12 mouse cellular contexts compared by ENCODE assay signal in genomic region chr3:40522446-40522845, GRCm38 (mm10). TPM values are rescaled to one million over a fixed set of nuclear protein-coding genes. Genes with fewer than 3 reads are reported as not detected.
DNase-seq lines count a peak whose midpoint lies in the region; ATAC-seq lines count a peak whose summit lies in the region.
"Had no signal": no experiment of that assay in that cellular context is flagged by ENCODE, and none has a peak within 500 bp of the region (broad histone marks: within the 10 kb centered on the region; RNA-seq: fewer than 3 reads in every experiment).

No protein-coding gene starts in this region.

- peaks cover 7% of the 10 kb centered on the region; the same call in 1 of the 2 replicates for H3K27me3 ChIP-seq in heart, embryonic 14.5 days (ENCODE audit: control insufficient read depth, insufficient read depth, low read length)
- H3K27me3 ChIP-seq in neural tube, embryonic 13.5 days, result no peaks in the 10 kb centered on the region
- H3K27me3 ChIP-seq in hindbrain, embryonic 15.5 days, result 0 out of 2 replicates have a peak, but pooled peaks cover 3% of the 10 kb centered on the region
- no peaks in the 10 kb centered on the region for H3K27me3 ChIP-seq in neural tube, embryonic 15.5 days (replicated peaks)
- H3K27me3 ChIP-seq: forebrain, embryonic 15.5 days had no signal

- WGBS in heart, embryonic 14.5 days, result 25% methylated on average over 6 of the region's 6 CpGs
- WGBS in neural tube, embryonic 13.5 days, result 27% methylated on average over 6 of the region's 6 CpGs
- 38% methylated on average over 6 of the region's 6 CpGs for WGBS in hindbrain, embryonic 15.5 days
- 31% methylated on average over 6 of the region's 6 CpGs for whole genome bisulfite sequencing in neural tube, embryonic 15.5 days

- ATAC-seq in heart, embryonic 14.5 days (ENCODE audit: insufficient number of reproducible peaks, insufficient read depth, low FRiP score, low read depth), result no peak
- ATAC-seq in neural tube, embryonic 13.5 days (ENCODE audit: low read depth), result no peak
- ATAC-seq in hindbrain, embryonic 15.5 days (ENCODE audit: low FRiP score, low read depth), result no peak
- no peak for ATAC-seq in neural tube, embryonic 15.5 days (ENCODE audit: low FRiP score)

- H3K9ac ChIP-seq in heart, embryonic 14.5 days (ENCODE audit: low read length), result no peak overlapping the region
- H3K9ac ChIP-seq in neural tube, embryonic 13.5 days, result peak overlapping the region; percentile 36; the same call in 1 of the 2 replicates
- no peak overlapping the region for H3K9ac ChIP-seq in hindbrain, embryonic 15.5 days
- H3K9ac ChIP-seq in neural tube, embryonic 15.5 days (replicated peaks), result no peak overlapping the region
- H3K9ac ChIP-seq: forebrain, embryonic 15.5 days had no signal

- no peak for DNase-seq in heart, adult 9 months (ENCODE audit: low spot score in 2 of 2)
- no peak for DNase-seq in neural tube, embryonic 10.5 days (ENCODE audit: extremely low spot score, low spot score)
- DNase-seq in left cerebral cortex, adult 8-10 months (ENCODE audit: low spot score in 2 of 2), result no peak
- no peak for DNase-seq in gastrocnemius, postnatal 10 days
- DNase-seq: right cerebral cortex, postnatal 4 days had no signal

- H3K27ac ChIP-seq in heart, embryonic 14.5 days (replicated peaks in 1 of 2; ENCODE audit: control insufficient read depth in 1 of 2, insufficient read depth in 1 of 2, low read depth in 2 of 2, low read length in 2 of 2), result no peak overlapping the region
- no peak overlapping the region for H3K27ac ChIP-seq in neural tube, embryonic 13.5 days (replicated peaks)
- no peak overlapping the region for H3K27ac ChIP-seq in hindbrain, embryonic 15.5 days (replicated peaks)
- H3K27ac ChIP-seq in neural tube, embryonic 15.5 days (replicated peaks), result no peak overlapping the region
- H3K27ac ChIP-seq: forebrain, embryonic 15.5 days; layer of hippocampus, adult 2 months; midbrain, embryonic 10.5 days had no signal

- H3K36me3 ChIP-seq in heart, embryonic 14.5 days (ENCODE audit: control insufficient read depth, insufficient read depth, low read length), result no peaks in the 10 kb centered on the region
- no peaks in the 10 kb centered on the region for H3K36me3 ChIP-seq in neural tube, embryonic 13.5 days
- no peaks in the 10 kb centered on the region for H3K36me3 ChIP-seq in hindbrain, embryonic 15.5 days
- H3K36me3 ChIP-seq in neural tube, embryonic 15.5 days, result no peaks in the 10 kb centered on the region
- H3K36me3 ChIP-seq: forebrain, embryonic 15.5 days; midbrain, embryonic 10.5 days had no signal

- peak overlapping the region; percentile 54 for H3K4me2 ChIP-seq in heart, embryonic 14.5 days (ENCODE audit: low read length)
- peak overlapping the region; percentile 21; the same call in 1 of the 2 replicates for H3K4me2 ChIP-seq in neural tube, embryonic 13.5 days
- peak overlapping the region; percentile 41 for H3K4me2 ChIP-seq in hindbrain, embryonic 15.5 days
- H3K4me2 ChIP-seq in neural tube, embryonic 15.5 days, result peak overlapping the region; percentile 25

- no peaks in the 10 kb centered on the region for H3K9me3 ChIP-seq in heart, embryonic 14.5 days (ENCODE audit: control insufficient read depth, low read length)
- H3K9me3 ChIP-seq in neural tube, embryonic 13.5 days, result no peaks in the 10 kb centered on the region
- no peaks in the 10 kb centered on the region for H3K9me3 ChIP-seq in hindbrain, embryonic 15.5 days
- no peaks in the 10 kb centered on the region for H3K9me3 ChIP-seq in neural tube, embryonic 15.5 days (replicated peaks)
- H3K9me3 ChIP-seq: forebrain, embryonic 15.5 days; midbrain, embryonic 10.5 days had no signal

- H3K4me1 ChIP-seq in heart, embryonic 14.5 days (ENCODE audit: control insufficient read depth in 2 of 2, insufficient read depth in 2 of 2, low read length in 2 of 2), result no peaks in the 10 kb centered on the region; a peak in 1 of 4 replicates
- H3K4me1 ChIP-seq in neural tube, embryonic 13.5 days (replicated peaks), result no peaks in the 10 kb centered on the region; the same call in 1 of the 2 replicates
- H3K4me1 ChIP-seq in hindbrain, embryonic 15.5 days (replicated peaks), result 0 out of 2 replicates have a peak, but pooled peaks cover 6% of the 10 kb centered on the region
- H3K4me1 ChIP-seq in neural tube, embryonic 15.5 days, result peaks cover 4% of the 10 kb centered on the region

- 0 out of 4 replicates have a peak overlapping the region, but pooled peaks of 1 of the 2 experiments have one; percentile 12 for H3K4me3 ChIP-seq in heart, embryonic 14.5 days (ENCODE audit: control insufficient read depth in 1 of 2, insufficient read depth in 1 of 2, low read depth in 1 of 2, low read length in 2 of 2)
- H3K4me3 ChIP-seq in neural tube, embryonic 13.5 days, result no peak overlapping the region
- no peak overlapping the region for H3K4me3 ChIP-seq in hindbrain, embryonic 15.5 days
- H3K4me3 ChIP-seq in neural tube, embryonic 15.5 days (replicated peaks), result no peak overlapping the region
- H3K4me3 ChIP-seq: forebrain, embryonic 15.5 days; layer of hippocampus, adult 2 months; midbrain, embryonic 10.5 days had no signal

RNA-seq across cellular contexts. Expression of gene Intu, which starts 8.6 kb away (rescaled TPM):
- polyA plus RNA-seq in heart, embryonic 14.5 days (2014; fragmentation: Nextera tagmentation; extraction: Ambion mirVana), result 3.3 and 4.1 TPM in 2 replicates
- polyA plus RNA-seq in neural tube, embryonic 13.5 days (2015; fragmentation: Nextera tagmentation; extraction: Ambion mirVana), result 2.7 and 4.8 TPM in 2 replicates
- 3.4 and 3.9 TPM in 2 replicates for polyA plus RNA-seq in hindbrain, embryonic 15.5 days (2015; fragmentation: Nextera tagmentation; extraction: Ambion mirVana)
- 2.1 and 2.8 TPM in 2 replicates for polyA plus RNA-seq in neural tube, embryonic 15.5 days (2015; fragmentation: Nextera tagmentation; extraction: Ambion mirVana)
- 1 to 10 TPM; 6.3 to 7.6 (median 6.9) TPM for total RNA-seq in left cerebral cortex, adult 8-10 months (2022)
- total RNA-seq in gastrocnemius, postnatal 10 days (2021), result 1 to 10 TPM; 1.3 to 1.9 TPM
